ENCODE assay signal across 8 mouse cellular contexts in genomic region chr17:56183658-56184103, GRCm38 (mm10). TPM values are rescaled to one million over a fixed set of nuclear protein-coding genes. Genes with fewer than 3 reads are reported as not detected.
DNase-seq lines count a peak whose midpoint lies in the region; ATAC-seq lines count a peak whose summit lies in the region.

Gene Mydgf (minus strand): TSS chr17:56183920.

- H3K27me3 ChIP-seq in hindbrain, embryonic 15.5 days: no peaks in the 10 kb centered on the region

- H3K27ac ChIP-seq in hindbrain, embryonic 15.5 days (replicated peaks): peak within 1 kb of the TSS; percentile 75

- H3K9me3 ChIP-seq in hindbrain, embryonic 15.5 days: no peaks in the 10 kb centered on the region

- peak within 1 kb of the TSS; percentile 87 for H3K4me2 ChIP-seq in hindbrain, embryonic 15.5 days

- under 1% methylated on average over 47 of the region's 47 CpGs for WGBS in hindbrain, embryonic 15.5 days

- H3K4me1 ChIP-seq in hindbrain, embryonic 15.5 days (replicated peaks): peaks cover 25% of the 10 kb centered on the region

- H3K9ac ChIP-seq in hindbrain, embryonic 15.5 days: peak within 1 kb of the TSS; percentile 60

- DNase-seq in T-cell, adult 2 months (ENCODE audit: low spot score): peak; percentile 96
- peak; percentile 92 to 95 for DNase-seq in cerebellum, postnatal 36 days
- peak; percentile 93 to 97 for DNase-seq in frontal cortex, postnatal 36 days (ENCODE audit: low spot score in 2 of 2)
- DNase-seq in left cerebral cortex, adult 11 months (ENCODE audit: low spot score): peak; percentile 88
- DNase-seq in lung, postnatal 4 days: peak; percentile 96 to 97
- peak; percentile 87 for DNase-seq in retina, postnatal 7 days (ENCODE audit: low read depth, low spot score)
- DNase-seq in urinary bladder, adult 2 months (ENCODE audit: low spot score): peak; percentile 87

- ATAC-seq in hindbrain, embryonic 15.5 days (ENCODE audit: low FRiP score, low read depth): peak; percentile 94

- H3K4me3 ChIP-seq in hindbrain, embryonic 15.5 days: peak within 1 kb of the TSS; percentile 78

- H3K36me3 ChIP-seq in hindbrain, embryonic 15.5 days: peaks cover 29% of the 10 kb centered on the region

RNA-seq across cellular contexts. Expression of gene Mydgf, which starts in this region (rescaled TPM):
- polyA plus RNA-seq in hindbrain, embryonic 15.5 days (2015; fragmentation: Nextera tagmentation; extraction: Ambion mirVana): 76.2 and 78.6 TPM in 2 replicates
- 42.0 and 51.0 TPM in 2 replicates for polyA plus RNA-seq in urinary bladder, adult 2 months (2012; rRNA removed)

Comparison
In these comparisons a context has a peak if more than half of its experiments do, and no peak if none do; other contexts are left out.
1. Peak in every context shown above with its lines: DNase-seq, ATAC-seq, H3K4me3 ChIP-seq and H3K27ac ChIP-seq.